Mouse (Mus musculus): ENCODE measurements around the gene Gpx4.

The Gpx4 gene

GRCm38 (mm10) chr10:80105926-80106325 lies 59.0 kb downstream of the Gpx4 start:
- no peak for DNase-seq (ENCODE audit: low spot score)

Data from adipocyte (in vitro differentiated cells).